Mouse (Mus musculus) heart, postnatal 10 days (tissue): Measurements from ENCODE around the gene Fkbp2. TPM values are rescaled to one million over a fixed set of nuclear protein-coding genes. Genes with fewer than 3 reads are reported as not detected.
A peak's percentile ranks its signal among the peaks of the same experiment; 100 is the strongest.

Source experiments
- DNase-seq, 2 experiments: peaks; one replicate each; pipeline ENCODE4 v3.0.0; 2021
- intact Hi-C: fragments of 180-260 bp; cut with DNase I; formaldehyde crosslinking; loops from one replicate; pipeline ENCODE4 v1.15.1; 2025
- total RNA-seq, 2 experiments: library from RNA; stranded (reverse); gene quantifications; 2 replicates each; pipeline ENCODE4 v1.2.3; 2021

Fkbp2 gene
- total RNA-seq, 2 experiments from 2014 or later = 14.7 to 19.0 TPM

DNA sequence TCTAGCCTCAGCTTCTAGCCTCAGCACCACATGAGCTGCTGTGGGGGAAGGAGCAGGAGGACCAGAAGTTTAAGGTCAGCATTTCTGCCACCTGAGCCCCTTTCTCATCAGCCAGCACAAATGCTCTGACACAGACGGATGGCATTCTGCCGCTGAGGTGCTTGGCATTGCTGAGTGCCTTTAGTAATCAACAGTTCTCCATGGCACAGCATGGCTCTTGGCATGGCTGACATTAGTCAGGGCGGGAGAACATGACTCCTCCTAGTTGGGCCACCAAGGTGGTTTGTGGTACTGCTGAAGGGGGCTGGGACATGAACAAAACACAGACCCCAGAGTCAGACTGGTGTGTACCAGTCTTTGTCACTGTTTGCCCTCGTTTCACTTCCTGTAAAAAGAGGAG lies 32.1 kb downstream of the Fkbp2 start:
- intact Hi-C loops = no loop called here
- no peak for DNase-seq

DNA sequence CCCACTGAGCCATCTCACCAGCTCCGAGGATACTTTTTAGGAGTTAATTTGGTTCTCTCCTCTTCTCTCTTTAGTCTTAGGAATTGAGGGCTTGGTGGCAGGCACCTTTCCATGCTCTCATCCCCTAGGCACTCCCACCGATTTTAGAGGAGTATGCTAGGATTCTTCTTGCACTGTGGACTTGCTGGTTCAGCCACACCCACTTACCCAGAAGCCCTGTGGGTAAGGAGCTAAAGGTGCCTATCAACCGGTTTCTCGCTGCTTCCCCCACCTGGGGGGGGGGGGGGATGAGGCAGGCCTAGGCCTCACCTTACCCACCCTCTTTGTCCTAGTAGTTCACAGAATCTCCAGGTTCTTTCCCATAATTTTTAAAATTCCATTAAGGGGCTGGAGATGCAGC lies 32.6 kb downstream of the Fkbp2 start:
- intact Hi-C loops = no loop called here
- no peak for DNase-seq

DNA sequence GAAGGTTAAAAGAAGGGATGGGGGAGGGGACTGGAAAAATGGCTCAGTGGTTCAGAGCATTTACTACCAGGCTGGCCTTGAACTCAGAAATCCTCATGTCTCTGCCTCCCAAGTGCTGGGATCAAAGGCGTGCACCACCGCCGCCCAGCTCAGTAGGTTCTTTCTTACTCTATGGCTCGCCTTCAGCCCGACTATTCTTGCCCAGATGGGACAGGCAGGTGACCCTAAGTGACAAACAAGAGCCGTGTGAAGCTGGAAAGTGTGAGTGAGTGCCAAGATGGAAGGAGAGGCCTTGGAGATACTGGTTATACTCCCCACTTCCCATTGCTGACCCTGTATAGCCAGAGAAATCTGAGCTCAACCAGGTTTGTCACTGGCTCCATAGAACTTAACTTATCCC lies 36.6 kb downstream of the Fkbp2 start:
- intact Hi-C loops = loop anchor here (2.0 to 5.0 kb wide), 2 partner anchors 34 to 699 kb away; partner anchors contain the start of gene Plcb3

DNA sequence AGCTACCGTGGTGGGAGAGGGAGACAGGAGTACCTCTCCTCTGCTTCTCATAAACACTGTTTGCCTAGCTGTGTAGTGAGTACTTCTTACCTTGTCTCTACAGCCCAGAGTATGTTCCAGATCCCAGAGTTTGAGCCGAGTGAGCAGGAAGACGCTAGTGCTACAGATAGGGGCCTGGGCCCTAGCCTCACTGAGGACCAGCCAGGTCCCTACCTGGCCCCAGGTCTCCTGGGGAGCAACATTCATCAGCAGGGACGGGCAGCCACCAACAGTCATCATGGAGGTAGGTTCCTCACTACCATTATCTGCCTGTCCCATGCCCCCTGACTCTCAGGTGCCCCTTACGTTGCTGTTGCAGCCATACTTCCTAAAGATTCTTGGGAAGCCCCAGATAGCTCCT lies 37.5 kb downstream of the Fkbp2 start:
- intact Hi-C loops = loop anchor here (1.0 to 5.0 kb wide), 2 partner anchors 9 to 35 kb away; partner anchors contain the start of gene Plcb3
- DNase-seq = no peak

More for the DNA sequence above, 36.6 kb downstream of the Fkbp2 start:
- DNase-seq = no peak

DNA sequence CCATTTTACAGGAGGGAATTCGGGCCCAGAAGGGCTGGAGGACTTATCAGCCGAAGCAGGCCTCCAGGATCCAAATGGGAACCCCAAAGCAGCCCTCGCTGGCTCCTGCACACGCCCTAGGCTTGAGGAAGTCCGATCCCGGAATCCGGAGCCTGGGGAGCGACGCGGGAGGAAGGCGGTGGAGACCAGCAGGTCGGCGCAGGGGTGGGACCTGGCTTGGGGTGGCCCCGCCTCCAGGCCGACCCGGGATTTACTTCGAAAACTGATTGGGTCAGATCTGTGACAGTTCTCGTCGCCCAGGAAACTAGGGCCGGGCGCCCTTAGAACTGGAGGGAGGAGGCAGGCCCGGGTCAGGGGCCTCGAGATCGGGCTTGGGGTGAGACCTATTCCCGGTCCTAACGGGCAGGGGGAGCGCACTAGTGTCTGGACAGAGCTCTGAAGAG lies 38.0 kb downstream of the Fkbp2 start, which contains the start of gene Gpr137:
Gene Gpr137, minus strand, starts transcription at position 232 of the 443 bp plus-strand sequence.
- peak; percentile 96 to 98 for DNase-seq
- intact Hi-C loops = loop anchor here (1.0 to 5.0 kb wide), 2 partner anchors 9 to 35 kb away; partner anchors contain the start of gene Plcb3

DNA sequence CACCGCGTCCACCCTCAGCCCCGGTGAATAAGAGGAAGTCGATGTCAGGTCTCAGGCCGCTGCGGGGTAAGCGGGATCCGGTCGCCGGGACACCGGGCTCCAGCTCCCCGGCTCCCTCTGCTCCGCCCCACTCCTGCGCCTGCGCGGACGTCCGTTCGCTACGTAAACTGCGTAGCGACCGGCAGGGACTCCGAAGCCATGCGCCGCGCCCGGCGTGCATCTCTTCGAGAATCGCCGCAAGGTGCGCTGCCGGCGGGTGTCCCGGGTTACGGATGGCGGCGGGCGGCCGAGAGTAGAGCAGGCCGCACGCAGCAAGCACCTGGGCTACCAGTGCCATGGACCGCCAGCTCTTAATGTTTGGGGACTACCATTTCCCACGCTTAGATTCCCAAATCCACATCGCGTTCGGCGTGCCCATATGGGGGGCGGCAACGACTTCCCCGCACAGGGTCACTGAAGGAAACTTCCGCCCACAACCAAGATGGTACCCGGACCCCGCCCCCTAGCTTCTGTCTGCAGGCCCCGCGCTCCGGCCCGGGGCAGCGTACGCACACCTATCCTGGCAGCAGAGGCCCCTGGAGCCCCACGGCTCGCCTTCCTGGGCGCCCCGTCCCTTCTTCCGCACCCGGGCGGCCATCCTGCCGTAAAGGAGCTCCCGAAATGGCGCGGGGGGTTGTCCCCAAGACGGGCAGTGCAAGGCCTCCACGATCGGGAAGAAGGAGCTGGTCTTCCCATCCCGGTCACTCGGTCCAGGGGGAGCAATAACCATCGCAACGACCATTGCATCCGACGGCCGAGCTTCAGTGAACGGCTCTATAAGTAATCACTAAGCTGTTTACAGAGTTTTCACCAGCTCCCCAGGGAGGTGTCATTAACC lies 38.7 kb downstream of the Fkbp2 start, which contains the start of gene Bad:
Gene Bad, plus strand, starts transcription at position 490 of the 877 bp plus-strand sequence.
- peak; percentile 96 to 97 for DNase-seq
- intact Hi-C loops = loop anchor here (1.0 to 5.0 kb wide), 3 partner anchors 10 to 36 kb away; partner anchors contain the start of gene Plcb3

GRCm38 (mm10) chr19:6940396-6941351 lies 39.6 kb downstream of the Fkbp2 start:
- peak in 1 of 2 experiments; percentile 32 for DNase-seq
- intact Hi-C loops = loop anchor here (2.0 to 5.0 kb wide), 2 partner anchors 18 to 37 kb away; partner anchors contain the start of gene Plcb3

GRCm38 (mm10) chr19:6939106-6940002 lies 40.9 kb downstream of the Fkbp2 start:
- no peak for DNase-seq
- intact Hi-C loops = loop anchor here (2.0 to 5.0 kb wide), 2 partner anchors 17 to 38 kb away; partner anchors contain the start of gene Plcb3

DNA sequence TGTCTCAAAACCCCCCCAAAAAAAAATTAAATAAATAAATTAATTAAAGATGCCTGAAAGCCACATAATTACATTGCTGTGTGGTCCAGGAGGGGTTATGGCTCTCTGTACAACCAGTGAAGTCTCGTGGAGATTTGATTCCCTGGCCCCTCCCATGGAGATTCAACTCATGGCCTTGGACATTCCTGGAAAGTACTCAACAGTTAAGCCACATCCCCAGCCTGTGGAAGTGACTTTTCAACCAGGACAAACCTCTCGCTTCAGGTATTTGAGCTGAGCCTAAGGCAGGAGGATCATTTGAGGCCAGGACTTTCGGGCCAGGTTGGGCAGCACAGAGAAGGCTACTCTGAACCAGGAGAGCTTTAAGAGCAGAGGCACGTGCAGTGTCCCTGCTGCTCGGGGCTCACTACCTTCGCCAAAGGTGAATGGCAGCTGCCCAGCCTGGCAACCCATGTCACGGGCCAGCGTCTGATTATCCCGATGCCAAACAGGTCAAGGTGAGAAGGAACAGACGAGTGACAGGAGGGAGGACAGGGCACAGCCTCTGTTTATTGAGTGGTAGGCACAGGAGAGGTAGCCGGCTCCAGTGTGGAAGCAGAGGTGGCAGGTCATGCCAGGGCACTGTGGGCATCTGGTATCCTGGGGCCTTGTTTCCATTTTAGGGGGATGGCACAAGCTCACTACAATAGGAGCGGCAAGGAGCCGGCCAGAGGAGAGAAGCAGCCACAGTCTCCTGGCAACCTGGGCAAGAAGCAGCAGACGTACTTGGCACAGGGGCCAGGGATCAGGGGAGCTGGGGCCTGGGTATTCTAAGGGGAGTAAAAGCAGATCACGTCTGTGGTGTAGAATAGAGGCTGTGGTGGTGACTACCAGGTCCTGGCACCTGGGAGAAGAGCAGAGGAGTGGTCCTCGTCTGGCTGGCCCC lies 42.5 kb downstream of the Fkbp2 start:
- intact Hi-C loops = no loop called here
- DNase-seq = peak; percentile 46 to 65

- DNase-seq = no peak
- intact Hi-C loops = no loop called here
These were observed 44.0 kb downstream of the Fkbp2 start for GRCm38 (mm10) chr19:6936299-6936698.

DNA sequence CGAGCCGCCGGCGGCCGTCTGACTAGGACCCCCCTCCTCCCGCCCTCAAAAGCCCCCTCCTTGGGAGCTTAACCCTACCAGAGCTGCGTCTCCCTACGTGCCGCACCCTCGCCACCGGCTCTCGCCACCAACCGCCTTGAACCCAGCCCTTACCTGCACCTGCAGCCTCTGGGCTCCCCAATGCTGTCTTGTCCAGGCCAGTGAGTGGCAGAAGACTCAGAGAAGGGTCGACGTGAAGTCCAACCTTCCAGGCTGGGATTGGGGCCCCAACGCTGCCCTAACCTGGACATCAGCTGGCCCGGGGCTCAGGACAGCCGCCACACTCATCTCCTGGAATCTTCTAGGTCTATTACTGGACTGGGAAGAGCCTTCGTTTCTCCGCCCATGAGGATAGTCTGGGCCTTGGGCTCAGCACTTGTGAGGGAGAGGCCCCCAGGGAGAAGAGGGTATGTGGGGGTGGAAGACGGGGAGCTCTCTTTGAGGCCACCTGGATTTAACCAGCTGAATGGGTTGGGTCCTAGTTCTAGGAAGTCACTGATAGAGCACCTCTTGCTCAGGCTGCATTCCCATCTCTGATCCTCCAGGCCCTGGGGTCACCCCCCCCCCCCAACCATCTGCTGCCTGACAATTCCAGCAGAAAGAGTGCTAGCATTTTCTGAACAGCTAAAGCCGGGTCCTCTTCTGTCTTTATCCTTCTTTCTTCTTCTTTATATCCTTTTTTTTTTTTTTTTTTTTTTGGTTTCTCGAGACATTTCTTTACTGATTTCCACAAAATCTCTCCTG lies 45.9 kb downstream of the Fkbp2 start, which contains the start of gene Kcnk4:
Gene Kcnk4, minus strand, starts transcription at position 321 of the 783 bp plus-strand sequence.
- no peak for DNase-seq
- intact Hi-C loops = no loop called here

- intact Hi-C loops = no loop called here
- peak in 1 of 2 experiments; percentile 44 for DNase-seq
These were observed 46.7 kb downstream of the Fkbp2 start for GRCm38 (mm10) chr19:6933436-6934194.

- intact Hi-C loops = no loop called here
- DNase-seq = no peak
These were observed 47.2 kb downstream of the Fkbp2 start for GRCm38 (mm10) chr19:6933102-6933435.

DNA sequence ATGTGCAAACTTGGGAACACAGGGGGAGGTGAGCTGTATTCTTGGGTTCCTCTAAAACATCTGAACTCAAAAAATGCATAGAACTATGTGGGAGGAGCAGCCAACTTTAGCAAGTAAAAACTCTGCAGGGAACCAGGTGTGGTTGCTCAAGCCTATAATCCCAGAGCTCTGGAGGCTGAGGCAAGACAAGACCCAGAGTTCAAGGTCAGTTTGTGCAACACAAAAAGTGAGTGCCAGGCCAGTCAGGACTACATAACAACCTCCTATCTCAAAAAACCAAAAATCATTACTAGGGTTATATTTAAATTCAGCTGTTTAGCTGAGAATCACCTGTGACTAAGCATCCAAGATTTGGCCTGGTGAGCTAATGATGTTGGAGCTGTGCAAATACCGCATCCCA lies 48.3 kb downstream of the Fkbp2 start:
- intact Hi-C loops = no loop called here
- DNase-seq = no peak

- intact Hi-C loops = no loop called here
- DNase-seq = no peak
These were observed 49.3 kb downstream of the Fkbp2 start for GRCm38 (mm10) chr19:6931002-6931401.

GRCm38 (mm10) chr19:6928080-6928479 lies 52.2 kb downstream of the Fkbp2 start:
- intact Hi-C loops = no loop called here
- DNase-seq = no peak
